Mouse (Mus musculus) liver, embryonic 14.5 days (tissue): ENCODE data around the gene Onecut1. TPM values are rescaled to one million over a fixed set of nuclear protein-coding genes. Genes with fewer than 3 reads are reported as not detected.

Experiments
- ATAC-seq: fragments of 200-750 bp; cut with Nextera tagmentation; 2 replicates; pipeline ENCODE4 v1.8.0; 2017; ENCODE audit warnings: moderate number of reproducible peaks, mild to moderate bottlenecking, moderate library complexity; ENCODE audit not compliant: insufficient read depth
- DNase-seq, 3 experiments: peaks; one replicate each; pipeline ENCODE4 v3.0.0-alpha.2; 2012 to 2013; ENCODE audit warnings: low read depth in 3 of 3, low spot score in 3 of 3
- H3K27ac ChIP-seq: fragments of 300-500 bp; sonication (generic); 2 replicates; pipeline ENCODE4 v1.5.1; 2014; ENCODE audit warnings: moderate library complexity, mild to moderate bottlenecking, control low read depth, inconsistent platforms
- H3K27me3 ChIP-seq: fragments of 300-500 bp; sonication (generic); 2 replicates; pipeline ENCODE4 v1.6.1; 2014; ENCODE audit warnings: mild to moderate bottlenecking, low read length, moderate library complexity; ENCODE audit not compliant: control insufficient read depth, insufficient read depth
- H3K36me3 ChIP-seq: fragments of 300-500 bp; sonication (generic); replicated peaks from 2 replicates; pipeline ENCODE4 v1.6.1; 2014; ENCODE audit warnings: low read depth; ENCODE audit not compliant: control insufficient read depth, insufficient read depth
- H3K4me1 ChIP-seq, 2 experiments: fragments of 200-500 bp in 1 of 2; fragments of 300-500 bp in 1 of 2; sonication (generic) in 1 of 2; replicated peaks; 2 replicates each; pipeline ENCODE4 v1.6.1; 2012 to 2014; ENCODE audit warnings: antibody characterized with exemption in 1 of 2, inconsistent platforms in 1 of 2, low read length in 1 of 2; ENCODE audit not compliant: control insufficient read depth in 2 of 2, insufficient read depth in 2 of 2
- H3K4me2 ChIP-seq: fragments of 300-500 bp; sonication (generic); 2 replicates; pipeline ENCODE4 v1.6.1; 2014; ENCODE audit warnings: low read depth, mild to moderate bottlenecking, control low read depth, moderate library complexity
- H3K4me3 ChIP-seq, 2 experiments: fragments of 200-500 bp in 1 of 2; fragments of 300-500 bp in 1 of 2; sonication (generic) in 1 of 2; 2 replicates each; pipeline ENCODE4 v1.5.1; 2012 to 2014; ENCODE audit warnings: low read depth in 2 of 2, low read length in 2 of 2, mild to moderate bottlenecking in 2 of 2, control low read depth in 1 of 2, inconsistent platforms in 1 of 2, moderate library complexity in 1 of 2; ENCODE audit not compliant: insufficient read depth in 1 of 2
- H3K9ac ChIP-seq: fragments of 300-500 bp; sonication (generic); replicated peaks from 2 replicates; pipeline ENCODE4 v1.6.1; 2014; ENCODE audit warnings: mild to moderate bottlenecking, control low read depth, moderate library complexity
- H3K9me3 ChIP-seq: fragments of 300-500 bp; sonication (generic); 2 replicates; pipeline ENCODE4 v1.6.1; 2016; ENCODE audit warnings: low read length, mixed read lengths; ENCODE audit not compliant: control insufficient read depth
- CTCF ChIP-seq: IDR thresholded peaks from 2 replicates; pipeline ENCODE4 v1.5.1; 2016; ENCODE audit warnings: antibody characterized with exemption, low read depth, control low read depth
- EP300 ChIP-seq: IDR thresholded peaks from 2 replicates; pipeline ENCODE4 v1.6.1; 2016; ENCODE audit warnings: antibody characterized with exemption, low read depth
- WGBS: fragments of 180-500 bp; shearing (Covaris S2); extraction: QIAGEN DNeasy Blood & Tissue Kit; methylation state at CpG from one replicate; pipeline ENCODE4 v1.1.7; 2014; ENCODE audit not compliant: insufficient replicate concordance; 5-methylcytosine and 5-hydroxymethylcytosine counted together
- polyA plus RNA-seq, 2 experiments: library from polyadenylated mRNA; depleted of rRNA in 1 of 2; stranded (reverse) in 1 of 2; unstranded in 1 of 2; fragments of >200 nt; fragmentation: Nextera tagmentation in 1 of 2; extraction: Ambion mirVana in 1 of 2; gene quantifications; 2 replicates each; pipeline versions ENCODE4 v1.2.1 to v1.2.3; 2012 to 2014

Onecut1 gene
- polyA plus RNA-seq, 2 experiments = 0.77 to 1.1 TPM

- no peaks in the 10 kb centered on the region for H3K36me3 ChIP-seq
- ATAC-seq (no peak), DNase-seq (no peak)
- H3K9me3 ChIP-seq = no peaks in the 10 kb centered on the region
- peak overlapping the region; percentile 43 to 51 for H3K4me3 ChIP-seq
- WGBS = 2% methylated on average over 48 of the region's 48 CpGs
- H3K9ac ChIP-seq = no peak overlapping the region; the same call in 1 of the 2 replicates
- H3K4me1 ChIP-seq = 0 out of 4 replicates have a peak, but pooled peaks cover 0 to 2% of the 10 kb centered on the region in 2 experiments
- H3K27ac ChIP-seq = no peak overlapping the region
- H3K4me2 ChIP-seq = peak overlapping the region; percentile 49
- peaks cover 88% of the 10 kb centered on the region for H3K27me3 ChIP-seq
- no peak for TF ChIP-seq CTCF
- no peak for TF ChIP-seq EP300
These were observed 517 bp downstream of the Onecut1 start for GRCm38 (mm10) chr9:74862096-74862780.

GRCm38 (mm10) chr9:74862783-74863654, 1.3 kb downstream of the Onecut1 start:
- no peak for ATAC-seq
- H3K9me3 ChIP-seq = no peaks in the 10 kb centered on the region
- 0 out of 4 replicates have a peak, but pooled peaks cover 0 to 2% of the 10 kb centered on the region in 2 experiments for H3K4me1 ChIP-seq
- DNase-seq = no peak
- TF ChIP-seq CTCF (no peak), EP300 (no peak)
- H3K36me3 ChIP-seq = no peaks in the 10 kb centered on the region
- H3K9ac ChIP-seq = no peak overlapping the region
- H3K4me3 ChIP-seq = peak overlapping the region; percentile 43 to 51
- H3K4me2 ChIP-seq = peak overlapping the region; percentile 49
- peaks cover 86% of the 10 kb centered on the region for H3K27me3 ChIP-seq
- 3% methylated on average over 56 of the region's 56 CpGs for WGBS
- H3K27ac ChIP-seq = no peak overlapping the region

GRCm38 (mm10) chr9:74863655-74864443, 2.1 kb downstream of the Onecut1 start:
- H3K4me3 ChIP-seq = peak overlapping the region; percentile 43 to 51
- no peak overlapping the region for H3K9ac ChIP-seq
- H3K4me1 ChIP-seq = 0 out of 4 replicates have a peak, but pooled peaks cover 0 to 2% of the 10 kb centered on the region in 2 experiments
- H3K27me3 ChIP-seq = peaks cover 84% of the 10 kb centered on the region
- no peak for ATAC-seq
- TF ChIP-seq EP300 (no peak), CTCF (no peak)
- H3K4me2 ChIP-seq = peak overlapping the region; percentile 49
- DNase-seq = no peak
- 2% methylated on average over 36 of the region's 36 CpGs for WGBS
- H3K27ac ChIP-seq = no peak overlapping the region
- no peaks in the 10 kb centered on the region for H3K9me3 ChIP-seq
- H3K36me3 ChIP-seq = no peaks in the 10 kb centered on the region

- Histone ChIP-seq H3K27ac (no peak overlapping the region), H3K36me3 (no peaks in the 10 kb centered on the region), H3K4me1 (0 out of 4 replicates have a peak, but pooled peaks cover 0 to 2% of the 10 kb centered on the region in 2 experiments), H3K4me3 (peak overlapping the region in 1 of 2 experiments; percentile 51; a peak in 1 of 4 replicates), H3K27me3 (peaks cover 78% of the 10 kb centered on the region), H3K9ac (no peak overlapping the region), H3K4me2 (peak overlapping the region; percentile 49), H3K9me3 (no peaks in the 10 kb centered on the region)
- ATAC-seq (no peak), DNase-seq (no peak)
- TF ChIP-seq EP300 (no peak), CTCF (no peak)
- 4% methylated on average over 14 of the region's 14 CpGs for WGBS
These were observed 2.8 kb downstream of the Onecut1 start for GRCm38 (mm10) chr9:74864471-74864870.
